Mouse (Mus musculus): ENCODE measurements at regions not wholly inside any gene's neighbourhood (a gene's known extent, or its start where the extent isn't known, plus 50 kb on each side); places are given as distances from the start of the nearest gene placed in this dataset.

- TF ChIP-seq POLR2A (IDR thresholded peaks at IDR 0.05; ENCODE audit: borderline replicate concordance, extremely low read depth, low read depth, low read length) (no peak), CTCF (IDR thresholded peaks at IDR 0.05; ENCODE audit: insufficient read depth, low read length) (no peak)
- no peak for DNase-seq
- Histone ChIP-seq H3K4me1 (ENCODE audit: control insufficient read depth, insufficient read depth, low read length) (no peaks in the 10 kb centered on the region), H3K4me3 (replicated peaks; ENCODE audit: extremely low read depth, low read depth, low read length) (no peak overlapping the region)
- 61% methylated on average over 9 of the region's 9 CpGs for WGBS
Measured at GRCm38 (mm10) chr11:65372309-65372811, 102.6 kb upstream of the Myocd start.

- Histone ChIP-seq H3K4me1 (ENCODE audit: control insufficient read depth, insufficient read depth, low read length) (no peaks in the 10 kb centered on the region), H3K4me3 (replicated peaks; ENCODE audit: extremely low read depth, low read depth, low read length) (no peak overlapping the region)
- WGBS: 57% methylated on average over 5 of the region's 5 CpGs
- TF ChIP-seq POLR2A (IDR thresholded peaks at IDR 0.05; ENCODE audit: borderline replicate concordance, extremely low read depth, low read depth, low read length) (no peak), CTCF (IDR thresholded peaks at IDR 0.05; ENCODE audit: insufficient read depth, low read length) (no peak)
- no peak for DNase-seq
Measured at GRCm38 (mm10) chr11:65367825-65368224, 98.0 kb upstream of the Myocd start.

GRCm38 (mm10) chr11:65366677-65367370, 97.0 kb upstream of the Myocd start:
- DNase-seq: no peak
- TF ChIP-seq POLR2A (IDR thresholded peaks at IDR 0.05; ENCODE audit: borderline replicate concordance, extremely low read depth, low read depth, low read length) (no peak), CTCF (IDR thresholded peaks at IDR 0.05; ENCODE audit: insufficient read depth, low read length) (no peak)
- Histone ChIP-seq H3K4me1 (ENCODE audit: control insufficient read depth, insufficient read depth, low read length) (no peaks in the 10 kb centered on the region), H3K4me3 (replicated peaks; ENCODE audit: extremely low read depth, low read depth, low read length) (no peak overlapping the region)
- WGBS: 49% methylated on average over 8 of the region's 8 CpGs

GRCm38 (mm10) chr11:65365751-65366559, 96.2 kb upstream of the Myocd start:
- 57% methylated on average over 12 of the region's 12 CpGs for WGBS
- no peak for DNase-seq
- H3K4me1 ChIP-seq (ENCODE audit: control insufficient read depth, insufficient read depth, low read length): no peaks in the 10 kb centered on the region
- H3K4me3 ChIP-seq (replicated peaks; ENCODE audit: extremely low read depth, low read depth, low read length): no peak overlapping the region
- TF ChIP-seq CTCF (IDR thresholded peaks at IDR 0.05; ENCODE audit: insufficient read depth, low read length): no peak
- no peak for TF ChIP-seq POLR2A (IDR thresholded peaks at IDR 0.05; ENCODE audit: borderline replicate concordance, extremely low read depth, low read depth, low read length)

GRCm38 (mm10) chr11:65364910-65365309, 95.1 kb upstream of the Myocd start:
- no peak for DNase-seq
- no peaks in the 10 kb centered on the region for H3K4me1 ChIP-seq (ENCODE audit: control insufficient read depth, insufficient read depth, low read length)
- H3K4me3 ChIP-seq (replicated peaks; ENCODE audit: extremely low read depth, low read depth, low read length): no peak overlapping the region
- WGBS: 79% methylated on average over 3 of the region's 3 CpGs
- TF ChIP-seq POLR2A (IDR thresholded peaks at IDR 0.05; ENCODE audit: borderline replicate concordance, extremely low read depth, low read depth, low read length) (no peak), CTCF (IDR thresholded peaks at IDR 0.05; ENCODE audit: insufficient read depth, low read length) (no peak)

GRCm38 (mm10) chr11:65363846-65364245, 94.1 kb upstream of the Myocd start:
- TF ChIP-seq POLR2A (IDR thresholded peaks at IDR 0.05; ENCODE audit: borderline replicate concordance, extremely low read depth, low read depth, low read length) (no peak), CTCF (IDR thresholded peaks at IDR 0.05; ENCODE audit: insufficient read depth, low read length) (no peak)
- no peak for DNase-seq
- no peak overlapping the region for H3K4me3 ChIP-seq (replicated peaks; ENCODE audit: extremely low read depth, low read depth, low read length)
- H3K4me1 ChIP-seq (ENCODE audit: control insufficient read depth, insufficient read depth, low read length): no peaks in the 10 kb centered on the region
- 68% methylated on average over 3 of the region's 3 CpGs for WGBS

- TF ChIP-seq POLR2A (IDR thresholded peaks at IDR 0.05; ENCODE audit: borderline replicate concordance, extremely low read depth, low read depth, low read length): no peak
- TF ChIP-seq CTCF (IDR thresholded peaks at IDR 0.05; ENCODE audit: insufficient read depth, low read length): no peak
- Histone ChIP-seq H3K4me1 (ENCODE audit: control insufficient read depth, insufficient read depth, low read length) (no peaks in the 10 kb centered on the region), H3K4me3 (replicated peaks; ENCODE audit: extremely low read depth, low read depth, low read length) (no peak overlapping the region)
- no peak for DNase-seq
- 80% methylated on average over 5 of the region's 5 CpGs for WGBS
Measured at GRCm38 (mm10) chr11:65360729-65361128, 90.9 kb upstream of the Myocd start.

- 49% methylated on average over 8 of the region's 8 CpGs for WGBS
- H3K4me1 ChIP-seq (ENCODE audit: control insufficient read depth, insufficient read depth, low read length): no peaks in the 10 kb centered on the region
- no peak overlapping the region for H3K4me3 ChIP-seq (replicated peaks; ENCODE audit: extremely low read depth, low read depth, low read length)
- TF ChIP-seq POLR2A (IDR thresholded peaks at IDR 0.05; ENCODE audit: borderline replicate concordance, extremely low read depth, low read depth, low read length) (no peak), CTCF (IDR thresholded peaks at IDR 0.05; ENCODE audit: insufficient read depth, low read length) (no peak)
- DNase-seq: no peak
Measured at GRCm38 (mm10) chr11:65358908-65359307, 89.1 kb upstream of the Myocd start.

GRCm38 (mm10) chr11:65352516-65352915, 82.7 kb upstream of the Myocd start:
- 75% methylated on average over 3 of the region's 3 CpGs for WGBS
- Histone ChIP-seq H3K4me3 (replicated peaks; ENCODE audit: extremely low read depth, low read depth, low read length) (no peak overlapping the region), H3K4me1 (ENCODE audit: control insufficient read depth, insufficient read depth, low read length) (no peaks in the 10 kb centered on the region)
- TF ChIP-seq POLR2A (IDR thresholded peaks at IDR 0.05; ENCODE audit: borderline replicate concordance, extremely low read depth, low read depth, low read length) (no peak), CTCF (IDR thresholded peaks at IDR 0.05; ENCODE audit: insufficient read depth, low read length) (no peak)
- no peak for DNase-seq

All from lung, adult 2 months (tissue).